Mouse (Mus musculus) skeletal muscle tissue, adult 2 months (tissue): ENCODE results near the gene Sh3d19.
A peak's percentile ranks its signal among the peaks of the same experiment; 100 is the strongest.
"Not testable (repeated sequence)": the region's sequence is repeated elsewhere in the genome, so short reads cannot be mapped to it uniquely, and the experiment has no call there.

Experiments used
- DNase-seq: peaks from one replicate; pipeline ENCODE4 v3.0.0-alpha.2; 2012; ENCODE audit warnings: low read depth, low spot score

The Sh3d19 gene

DNA sequence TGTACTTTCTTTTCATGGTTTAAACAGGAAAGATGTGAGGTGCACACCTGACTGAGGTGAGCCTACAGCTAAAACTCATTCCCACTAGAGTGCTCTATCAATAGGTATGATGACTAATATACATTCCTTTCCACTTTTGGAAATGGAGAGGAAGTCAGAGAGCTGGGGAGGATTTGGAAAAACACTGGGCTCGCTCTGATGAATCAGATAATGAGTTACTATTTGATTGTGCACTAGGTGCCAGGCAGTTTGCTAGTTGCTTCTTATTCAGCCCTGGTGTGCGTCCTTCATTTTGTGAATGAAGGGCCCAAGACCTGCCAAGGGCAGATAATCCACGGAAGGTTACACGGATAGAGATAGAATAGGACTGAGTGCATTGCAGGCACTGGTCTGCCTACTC lies 9.1 kb downstream of the Sh3d19 start:
- no peak for DNase-seq

DNA sequence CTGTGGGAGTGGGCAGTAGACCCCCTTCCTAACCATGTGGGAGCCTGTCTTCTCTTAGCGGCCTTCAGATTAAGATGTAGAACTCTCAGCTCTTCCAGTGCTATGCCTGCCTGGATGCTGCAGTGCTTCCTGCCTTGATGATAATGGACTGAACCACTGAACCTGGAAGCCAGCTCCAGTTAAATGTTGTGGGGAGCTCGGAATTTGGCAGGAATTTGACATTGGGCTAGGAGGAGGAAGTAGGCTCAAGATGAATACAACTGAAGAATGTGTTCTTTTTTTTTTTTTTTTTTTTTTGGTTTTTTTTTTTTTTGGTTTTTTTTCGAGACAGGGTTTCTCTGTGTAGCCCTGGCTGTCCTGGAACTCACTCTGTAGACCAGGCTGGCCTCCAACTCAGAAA lies 10.9 kb downstream of the Sh3d19 start:
- DNase-seq, result not testable (repeated sequence)

DNA sequence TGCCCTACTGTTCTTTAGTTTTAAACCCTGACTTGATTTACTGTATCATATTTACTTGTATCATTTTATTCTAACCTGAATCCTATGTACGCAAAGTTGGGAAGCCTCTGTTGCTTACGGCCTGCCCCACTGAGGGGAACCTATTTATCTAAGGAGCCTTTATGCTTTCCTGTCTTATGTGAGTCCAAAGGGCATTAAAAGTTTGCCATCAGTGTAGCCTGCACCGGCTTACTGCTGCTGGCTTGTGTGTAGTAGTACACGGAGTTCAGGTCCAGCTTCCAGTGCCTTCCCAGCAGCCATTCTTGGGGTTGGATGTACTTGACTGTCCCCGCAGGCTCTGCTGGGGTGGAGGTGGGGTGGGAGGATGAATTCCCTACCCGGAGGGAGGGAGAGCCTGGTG lies 13.6 kb downstream of the Sh3d19 start:
- DNase-seq, result no peak

DNA sequence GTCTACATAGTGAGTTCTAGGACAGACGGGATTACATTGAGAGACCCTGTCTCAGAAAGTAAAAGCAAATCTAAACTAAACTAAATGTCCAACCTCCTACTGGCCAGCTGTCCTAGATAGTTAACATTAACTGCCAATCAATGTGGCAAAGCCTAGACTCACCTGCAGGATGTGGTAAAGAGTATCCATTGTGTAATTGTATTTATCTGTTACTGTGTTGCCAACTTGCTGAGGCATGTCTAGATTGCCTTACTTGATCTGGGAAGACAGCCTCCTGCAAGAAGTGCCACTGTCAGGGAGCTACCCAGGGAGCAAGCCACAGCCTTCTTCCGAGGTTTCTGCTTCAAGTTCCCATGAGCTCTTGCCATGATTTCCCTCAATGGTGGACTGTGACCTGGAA lies 16.3 kb downstream of the Sh3d19 start:
- DNase-seq, result no peak

DNA sequence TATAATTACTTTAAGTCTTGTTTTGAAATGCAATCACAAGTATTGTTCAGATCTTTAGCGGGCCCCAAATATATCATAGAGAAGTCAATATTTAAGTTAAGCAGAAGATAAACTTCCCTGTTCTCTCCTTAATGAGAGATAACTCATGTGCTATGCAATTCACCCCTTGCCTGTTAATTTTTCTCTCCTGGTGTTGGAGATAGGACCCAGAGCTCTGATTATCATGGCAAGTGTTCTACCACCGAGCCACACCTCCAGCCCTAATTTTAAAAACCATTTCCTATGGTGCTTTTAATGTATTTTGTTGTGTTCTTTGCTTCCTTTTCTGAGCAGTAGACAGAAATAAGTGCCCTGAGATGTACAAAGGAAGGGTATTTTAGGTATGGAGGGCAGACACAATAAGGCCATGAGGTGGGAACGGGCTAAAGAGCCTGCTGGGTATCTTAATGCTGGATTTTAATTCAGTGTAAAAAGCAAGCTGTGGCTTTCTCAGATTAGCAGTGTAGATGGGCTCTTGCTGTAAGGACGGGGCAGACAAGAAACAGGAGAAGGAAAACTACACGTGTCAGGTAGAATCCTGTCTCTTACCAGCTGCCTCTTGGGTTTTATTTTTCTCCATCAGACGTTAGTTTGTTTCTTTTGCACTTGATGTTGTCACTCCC lies 20.4 kb downstream of the Sh3d19 start:
- DNase-seq, result no peak

DNA sequence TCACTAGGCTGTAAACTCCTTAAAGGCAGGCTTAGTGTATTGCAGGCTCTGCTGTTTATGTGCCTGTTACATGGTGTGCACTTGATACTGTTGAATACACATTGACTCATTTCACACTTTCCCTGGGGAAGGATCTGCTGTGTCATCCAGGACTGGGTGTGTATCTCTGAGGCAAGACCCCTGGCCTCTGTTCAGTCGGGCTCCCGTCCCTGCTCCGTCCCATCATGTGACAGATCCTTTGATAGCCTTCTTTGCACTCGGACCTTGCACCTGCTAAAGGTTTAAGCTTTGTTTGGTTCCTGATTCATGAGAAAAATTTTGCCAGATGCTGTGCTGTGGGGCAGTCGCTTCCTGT lies 20.9 kb downstream of the Sh3d19 start:
- DNase-seq, result peak; percentile 15

DNA sequence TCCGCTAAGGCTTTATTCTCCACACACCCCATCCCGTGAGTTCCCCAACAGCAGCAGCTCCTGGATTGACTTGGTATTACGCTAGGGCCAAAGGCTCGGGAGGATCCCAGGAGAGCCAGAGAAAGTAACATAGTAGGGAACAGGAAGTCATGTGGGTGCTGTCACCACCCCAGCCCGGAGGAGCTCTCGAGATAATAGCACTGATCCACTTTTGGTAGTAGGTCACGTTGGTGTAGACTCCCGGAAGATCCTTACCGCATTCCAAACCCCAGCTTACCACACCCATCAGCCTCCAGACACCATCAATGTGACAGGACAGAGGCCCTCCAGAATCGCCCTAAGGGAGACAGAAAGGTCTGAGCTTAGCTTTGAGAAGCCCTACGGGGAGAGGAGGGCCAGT lies 22.8 kb downstream of the Sh3d19 start:
- peak; percentile 4 for DNase-seq

DNA sequence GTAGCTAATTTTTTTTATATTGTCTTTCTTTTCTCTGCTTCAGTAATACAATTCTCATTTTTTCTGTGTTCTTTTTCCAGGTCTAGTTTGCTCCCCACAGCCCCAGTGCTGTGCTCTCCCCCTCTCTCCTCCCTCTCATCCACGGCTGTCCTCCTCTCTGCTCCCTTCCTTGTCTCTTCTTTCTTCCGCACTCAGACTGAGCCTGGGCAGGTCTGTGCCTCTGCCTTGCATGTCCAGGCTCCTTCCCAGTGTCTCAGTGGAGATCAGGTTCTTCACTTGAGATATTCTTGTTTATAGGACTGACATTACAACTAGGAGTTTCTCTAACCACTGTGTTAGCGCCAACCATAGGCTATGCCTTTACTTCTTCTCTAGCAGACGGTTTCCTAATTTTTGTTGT lies 23.7 kb downstream of the Sh3d19 start:
- DNase-seq, result no peak

DNA sequence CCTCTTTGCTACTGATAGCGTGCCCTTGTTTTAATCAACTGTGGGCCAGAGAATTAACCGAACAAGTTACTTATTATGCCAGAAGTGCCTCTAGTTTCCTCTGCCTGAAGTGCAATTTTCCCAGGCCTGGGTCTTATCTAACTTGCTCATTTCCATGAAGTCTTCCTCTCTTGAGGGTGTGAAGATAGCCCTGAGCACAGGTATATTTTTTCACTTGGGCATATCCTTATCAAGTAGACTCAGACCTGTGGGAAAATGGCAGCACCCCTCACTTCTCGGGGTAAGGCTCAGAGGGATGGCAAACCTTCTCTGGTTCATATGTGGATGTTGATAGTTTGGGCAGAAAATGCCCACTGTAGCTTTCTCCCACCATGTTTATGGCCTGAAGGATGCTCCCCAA lies 30.4 kb downstream of the Sh3d19 start:
- DNase-seq, result no peak

DNA sequence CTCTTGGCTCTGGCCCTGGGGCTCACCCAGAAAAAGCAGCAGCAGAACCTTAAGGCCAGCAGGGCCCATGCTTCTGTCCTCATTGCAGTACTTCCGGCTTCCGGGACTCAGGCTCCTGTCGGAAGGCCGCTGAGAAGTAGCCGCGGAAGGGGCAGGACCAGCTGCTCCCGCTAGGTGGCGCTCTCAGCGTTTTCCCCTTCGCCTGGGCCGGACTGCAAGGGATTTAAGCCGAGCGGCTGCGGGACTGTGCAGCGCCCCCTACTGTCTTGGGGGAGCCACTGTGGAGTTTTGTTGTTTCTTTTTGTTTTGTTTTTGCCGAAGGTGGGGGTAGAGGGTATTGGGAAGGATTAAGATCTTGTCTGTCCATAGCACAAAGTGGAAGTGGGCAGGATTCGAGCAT lies 31.5 kb downstream of the Sh3d19 start, which contains the start of gene Prss48:
Gene Prss48 (minus strand): TSS at position 69 of the 400 bp plus-strand sequence.
- no peak for DNase-seq

DNA sequence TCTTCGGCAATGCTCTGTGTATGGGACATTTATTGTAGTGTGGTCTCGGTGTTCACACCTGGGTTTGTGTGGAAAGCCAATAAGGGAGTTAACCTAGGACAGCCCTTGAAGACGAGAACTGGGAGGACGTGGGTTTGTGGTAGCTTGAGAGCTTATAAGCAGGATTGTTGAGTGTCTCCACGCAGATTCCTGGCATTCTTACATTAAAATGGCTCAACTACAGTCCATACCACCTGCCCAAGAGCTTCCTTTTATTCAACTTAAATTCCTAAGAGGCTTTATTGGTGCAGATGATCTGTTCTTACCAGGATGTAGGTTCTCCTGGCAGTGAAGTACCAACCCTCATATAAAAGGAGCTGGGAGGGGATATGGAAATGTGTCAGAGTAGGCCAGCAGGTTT lies 32.0 kb downstream of the Sh3d19 start:
- no peak for DNase-seq

DNA sequence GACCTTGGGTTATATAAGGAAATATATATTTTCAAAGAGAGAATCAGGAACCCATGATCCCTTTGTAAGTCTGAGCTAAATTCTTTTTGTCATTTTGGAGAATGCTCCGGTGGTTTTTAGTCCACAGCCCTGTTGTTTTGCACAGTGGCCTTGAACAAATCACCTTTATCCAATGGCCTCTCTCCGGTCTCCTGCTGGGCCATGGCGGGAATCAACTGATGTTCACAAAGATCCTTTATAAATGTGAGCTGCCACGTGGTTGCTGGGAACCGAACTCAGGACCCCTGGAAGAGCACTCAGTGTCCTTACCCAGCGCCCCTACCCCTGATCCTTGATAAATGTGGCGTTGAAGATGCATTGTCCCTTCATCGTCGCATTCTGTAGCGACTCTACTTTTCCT lies 33.8 kb downstream of the Sh3d19 start:
- DNase-seq, result no peak

DNA sequence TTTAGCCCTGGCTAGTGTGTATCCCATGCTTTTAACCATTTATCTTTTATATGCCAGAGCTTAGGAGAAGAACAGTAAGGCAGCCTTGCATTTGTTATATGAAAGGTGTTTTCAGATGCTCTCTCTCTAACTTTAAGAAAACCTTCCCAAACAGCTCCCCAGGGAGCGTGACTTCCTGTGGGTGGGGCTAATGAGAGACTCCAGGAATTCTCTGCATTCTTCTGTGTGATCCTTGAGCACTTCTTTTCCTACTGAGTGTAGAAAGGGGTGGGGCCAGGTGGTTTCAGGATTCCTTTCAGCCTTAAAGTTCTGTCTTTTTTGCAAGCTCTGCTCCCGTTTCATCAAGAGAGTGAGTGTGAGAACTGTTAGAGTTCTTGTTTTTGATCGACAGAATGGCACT lies 39.7 kb downstream of the Sh3d19 start:
- no peak for DNase-seq

DNA sequence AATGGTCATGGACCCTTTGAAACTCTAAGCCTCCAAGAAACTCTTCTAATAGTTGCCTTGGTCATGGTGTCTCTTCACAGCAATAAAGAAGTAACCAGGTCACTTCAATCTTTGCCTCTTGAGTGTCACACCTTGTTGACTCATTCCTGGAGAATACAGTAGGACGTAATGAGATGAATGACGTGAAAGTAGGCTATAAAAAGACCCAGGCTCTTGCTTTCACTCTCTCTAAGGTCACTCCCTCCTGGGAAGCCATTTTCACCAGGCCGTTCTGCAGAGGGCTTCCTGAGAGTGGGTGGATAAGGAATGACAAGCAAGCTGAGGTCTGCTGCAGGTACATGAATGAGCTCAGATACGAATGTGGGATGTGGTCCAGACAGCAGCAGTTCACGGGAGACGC lies 40.5 kb downstream of the Sh3d19 start:
- DNase-seq, result no peak

DNA sequence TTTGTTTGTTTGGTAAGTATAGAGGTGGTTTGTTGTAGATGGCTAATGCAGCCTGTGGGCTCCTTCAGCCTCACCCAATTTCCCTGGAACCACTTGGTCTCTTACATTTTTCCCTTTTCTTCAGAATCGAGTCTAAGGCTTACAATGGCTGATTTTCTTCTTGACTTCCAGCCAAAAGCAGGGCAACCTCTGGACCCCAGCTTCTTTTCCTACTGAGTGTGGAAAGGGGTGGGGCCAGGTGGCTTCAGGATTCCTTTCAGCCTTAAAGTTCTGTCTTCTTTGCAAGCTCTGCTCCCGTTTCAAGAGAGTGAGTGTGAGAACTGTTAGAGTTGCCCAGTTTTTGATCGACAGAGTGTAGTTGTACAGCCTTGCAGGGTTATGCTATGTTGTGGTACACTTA lies 40.9 kb downstream of the Sh3d19 start:
- no peak for DNase-seq

DNA sequence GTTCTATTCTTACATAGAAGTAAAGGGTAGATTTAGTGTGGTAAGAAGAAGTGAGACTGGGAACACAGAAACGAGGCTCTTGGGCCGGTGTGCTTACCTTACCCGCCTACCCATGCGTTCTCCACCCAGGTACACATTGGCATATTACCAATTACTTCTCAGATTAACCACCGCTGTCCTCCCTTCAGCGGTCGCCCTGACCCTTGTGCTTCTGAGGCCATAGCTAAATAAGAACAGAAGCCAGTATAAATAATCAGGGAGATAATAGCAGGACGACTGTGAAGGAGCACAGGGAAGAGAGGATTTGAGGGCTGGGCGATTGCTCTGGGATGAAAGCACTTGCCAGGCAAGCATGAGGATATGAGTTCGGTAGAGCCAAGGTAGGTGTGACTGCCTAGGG lies 42.9 kb downstream of the Sh3d19 start:
- no peak for DNase-seq

DNA sequence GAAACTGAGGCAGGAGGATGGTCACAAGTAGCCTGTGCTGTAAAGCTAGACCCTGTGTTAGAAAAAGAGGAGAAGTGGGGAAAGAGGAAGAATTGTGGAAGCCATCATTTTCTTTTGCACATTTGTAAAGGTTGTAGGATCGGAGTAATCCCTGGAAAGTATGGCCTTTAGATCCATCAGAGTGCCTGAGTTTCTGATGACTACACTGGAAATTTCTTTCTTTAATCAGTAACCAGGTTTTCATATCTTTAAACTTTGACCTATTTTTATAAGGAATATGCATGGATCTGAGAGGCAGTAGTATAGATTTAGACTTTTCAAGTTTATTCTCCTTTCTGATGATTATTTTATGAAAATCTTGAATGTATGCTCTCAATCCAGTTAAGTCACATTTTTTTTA lies 46.1 kb downstream of the Sh3d19 start:
- no peak for DNase-seq

DNA sequence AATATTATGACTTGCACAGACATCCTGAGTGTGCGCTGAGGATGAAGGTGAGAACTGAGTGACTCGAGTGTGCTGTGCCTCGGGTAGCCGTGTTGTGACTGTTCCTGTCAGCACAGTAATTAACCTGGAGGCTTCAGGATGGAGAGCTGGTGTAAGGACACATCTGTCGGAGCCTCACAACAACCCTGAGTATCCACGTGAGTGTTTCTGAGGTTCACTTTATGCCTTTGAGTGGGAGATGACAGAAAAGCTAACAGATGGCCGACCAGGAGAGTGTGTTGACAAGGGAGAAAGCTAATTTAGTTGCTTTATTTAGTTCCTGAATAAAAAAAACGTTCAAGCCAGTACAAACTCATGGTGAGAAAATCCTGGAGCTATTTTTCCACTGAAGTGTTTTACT lies 46.6 kb downstream of the Sh3d19 start:
- DNase-seq, result no peak

DNA sequence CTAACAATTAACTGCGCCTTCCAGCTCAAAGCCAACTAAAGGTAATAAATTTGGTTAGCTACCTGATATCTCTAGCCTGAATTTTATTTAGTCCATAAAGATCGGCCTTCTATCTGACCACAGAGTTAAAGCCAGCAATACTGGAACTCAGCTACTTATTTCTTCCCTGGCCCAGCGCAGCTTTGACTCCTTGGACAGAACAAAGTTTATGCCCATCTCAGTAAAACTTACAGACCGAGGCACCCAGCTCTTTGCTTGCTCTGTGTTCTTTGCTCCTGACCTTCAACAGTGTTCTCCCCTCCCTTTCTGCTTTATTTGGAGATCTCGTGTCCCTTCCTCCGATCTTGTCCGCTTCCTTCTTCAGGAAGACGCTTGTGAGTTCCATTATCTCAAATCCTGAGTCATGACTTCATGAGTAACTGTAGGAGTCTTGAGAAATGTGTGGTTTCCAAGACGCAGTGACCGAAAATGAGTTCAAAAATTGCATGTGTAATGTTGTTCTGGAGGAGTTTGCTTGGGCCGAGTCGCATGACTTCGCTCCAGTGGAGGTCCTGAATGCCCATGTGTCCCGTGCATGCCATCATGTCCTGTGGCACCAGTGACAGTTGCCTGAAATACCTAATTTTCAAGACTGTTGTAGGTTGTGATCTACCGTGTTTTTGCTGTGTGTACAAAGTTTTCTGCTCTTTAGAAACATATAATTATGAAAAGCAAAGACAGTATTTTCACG lies 50.2 kb downstream of the Sh3d19 start:
- DNase-seq, result no peak

DNA sequence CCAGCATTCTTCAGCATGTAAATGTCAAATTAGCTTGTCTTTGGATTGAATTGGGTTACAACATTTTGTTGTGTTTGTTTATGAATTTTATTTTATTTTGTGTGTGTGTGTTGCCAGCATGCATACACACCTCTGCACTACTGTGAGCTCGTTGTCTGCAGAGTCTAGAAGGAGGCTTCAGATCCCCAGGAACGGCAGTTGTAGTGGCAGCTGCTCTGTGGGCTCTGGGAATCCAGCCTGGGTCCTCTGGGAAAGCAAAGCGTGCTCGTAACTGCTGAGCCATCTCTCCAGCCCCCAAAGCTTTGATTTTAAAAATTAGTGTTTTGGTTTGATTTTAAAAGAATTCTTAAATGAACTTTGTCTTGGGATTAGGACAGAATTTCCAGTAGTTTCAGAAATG lies 50.7 kb downstream of the Sh3d19 start:
- no peak for DNase-seq

DNA sequence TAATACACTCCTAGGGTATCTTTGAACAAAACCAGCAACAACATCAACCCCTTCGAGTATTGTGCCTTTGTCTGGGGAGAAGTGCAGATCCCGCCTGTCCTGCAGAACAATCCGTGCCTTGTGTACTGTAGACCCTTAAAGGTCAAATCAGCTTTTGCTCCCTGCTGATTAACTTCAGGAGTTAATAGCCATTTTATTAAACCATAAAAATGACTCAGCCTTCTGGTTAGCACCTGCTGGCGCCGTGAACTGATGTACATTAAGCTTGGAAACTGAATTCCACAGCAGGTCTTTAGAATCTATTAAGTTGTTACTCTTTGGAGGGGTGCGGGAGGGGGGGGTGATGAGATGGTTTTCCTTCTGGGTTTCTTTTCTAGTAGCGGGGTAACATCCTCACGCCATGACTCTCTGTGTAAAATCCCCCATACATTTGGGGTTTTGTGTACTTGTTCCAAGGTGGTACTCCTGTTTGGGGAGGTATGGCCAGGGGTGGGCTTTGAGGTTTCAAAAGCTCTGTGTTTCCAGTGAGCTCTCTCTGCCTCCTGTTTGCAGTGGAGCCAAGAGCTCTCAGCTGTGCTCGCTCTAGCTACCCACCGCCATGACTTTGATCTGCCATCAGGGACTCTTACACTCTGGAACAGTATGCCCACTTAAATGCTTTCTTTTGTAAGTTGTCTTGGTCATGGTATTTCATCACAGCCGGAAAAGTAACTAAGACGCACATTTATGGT lies 53.3 kb downstream of the Sh3d19 start:
- DNase-seq, result no peak

DNA sequence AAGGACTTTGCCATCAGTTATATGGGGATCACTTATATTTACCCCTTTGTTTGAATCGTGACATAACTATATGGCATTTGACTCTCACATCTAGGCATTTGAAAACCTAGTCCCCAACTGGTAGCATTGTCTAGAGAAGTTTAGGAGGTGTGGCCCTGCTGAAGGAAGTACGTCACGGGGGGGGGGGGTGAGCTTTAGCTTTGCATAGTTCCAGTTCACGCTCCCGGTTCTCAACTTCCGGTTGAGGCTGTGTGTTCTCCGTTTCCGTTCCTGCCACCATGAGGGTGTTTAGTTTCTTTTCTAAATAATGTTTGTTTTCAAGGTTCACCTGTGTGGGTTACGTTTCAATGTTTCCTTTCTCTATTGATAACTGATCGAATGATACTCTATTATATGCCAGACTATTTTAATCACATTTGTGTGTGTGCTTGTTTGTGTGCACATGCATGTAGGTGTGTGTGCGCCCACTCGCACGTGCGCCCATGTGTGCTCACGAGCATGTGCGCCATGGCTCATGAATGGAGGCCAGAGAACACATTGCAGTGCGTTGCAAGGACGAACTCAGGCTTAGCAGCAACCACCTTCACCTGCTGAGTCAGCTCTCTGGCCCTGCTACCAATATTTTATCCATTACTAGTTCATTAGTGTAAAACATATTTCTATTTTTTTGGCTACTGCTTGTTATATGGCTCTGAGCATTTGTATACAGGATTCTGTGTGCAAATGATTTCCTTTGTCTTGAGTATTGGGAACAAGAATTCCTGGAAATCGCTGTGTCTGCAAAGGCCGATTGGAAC lies 54.6 kb downstream of the Sh3d19 start:
- DNase-seq, result no peak
